Mouse (Mus musculus) gastrocnemius, postnatal 10 days (tissue): ENCODE results near the gene Spata31d1d. TPM values are rescaled to one million over a fixed set of nuclear protein-coding genes. Genes with fewer than 3 reads are reported as not detected.
A peak's percentile ranks its signal among the peaks of the same experiment; 100 is the strongest.
"Not testable (repeated sequence)": the region's sequence is repeated elsewhere in the genome, so short reads cannot be mapped to it uniquely, and the experiment has no call there.

Experiments
- DNase-seq: peaks from one replicate; pipeline ENCODE4 v3.0.0; 2021; ENCODE audit warnings: mixed read lengths
- total RNA-seq, 2 experiments: library from RNA; stranded (reverse); gene quantifications; 2 replicates each; pipeline ENCODE4 v1.2.3; 2021

The Spata31d1d gene
- total RNA-seq, 2 experiments from 2014 or later: not detected

DNA sequence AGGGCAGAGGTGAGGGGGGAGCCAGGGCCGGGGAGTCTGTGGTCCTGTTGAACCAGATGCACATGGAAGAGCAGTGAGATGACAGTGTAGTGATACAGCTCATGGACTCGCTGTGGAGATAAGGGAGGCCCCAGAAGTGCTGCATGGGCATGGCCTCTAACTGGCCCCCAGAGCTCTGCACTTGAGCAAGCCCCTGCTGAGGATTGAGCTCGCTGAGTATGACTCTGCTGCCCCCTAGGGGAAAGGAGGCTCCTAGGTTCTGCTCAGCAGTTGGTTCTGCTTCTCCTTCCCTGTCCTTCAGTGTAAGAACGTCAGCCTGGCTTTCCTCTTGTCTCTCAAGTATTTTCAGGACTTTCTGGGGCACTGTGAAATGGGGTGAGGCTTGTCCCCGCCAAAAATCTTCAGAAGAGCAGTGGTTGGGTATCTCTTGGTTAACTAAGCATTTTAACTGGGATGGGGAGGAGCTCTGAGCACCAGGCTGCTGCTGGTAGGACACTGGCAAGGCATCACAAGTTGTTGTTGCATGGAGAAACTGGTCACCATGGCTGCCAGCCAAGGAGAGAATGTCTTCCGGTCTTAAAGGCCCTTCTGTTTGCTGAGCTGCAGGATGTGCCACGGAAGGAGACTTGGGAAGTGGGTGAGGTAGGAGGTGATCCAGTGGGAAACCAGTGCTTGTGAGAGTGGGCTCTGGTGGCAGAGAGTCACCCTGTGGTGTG is 3.0 kb downstream of the Spata31d1d start:
- peak; percentile 80 for DNase-seq

DNA sequence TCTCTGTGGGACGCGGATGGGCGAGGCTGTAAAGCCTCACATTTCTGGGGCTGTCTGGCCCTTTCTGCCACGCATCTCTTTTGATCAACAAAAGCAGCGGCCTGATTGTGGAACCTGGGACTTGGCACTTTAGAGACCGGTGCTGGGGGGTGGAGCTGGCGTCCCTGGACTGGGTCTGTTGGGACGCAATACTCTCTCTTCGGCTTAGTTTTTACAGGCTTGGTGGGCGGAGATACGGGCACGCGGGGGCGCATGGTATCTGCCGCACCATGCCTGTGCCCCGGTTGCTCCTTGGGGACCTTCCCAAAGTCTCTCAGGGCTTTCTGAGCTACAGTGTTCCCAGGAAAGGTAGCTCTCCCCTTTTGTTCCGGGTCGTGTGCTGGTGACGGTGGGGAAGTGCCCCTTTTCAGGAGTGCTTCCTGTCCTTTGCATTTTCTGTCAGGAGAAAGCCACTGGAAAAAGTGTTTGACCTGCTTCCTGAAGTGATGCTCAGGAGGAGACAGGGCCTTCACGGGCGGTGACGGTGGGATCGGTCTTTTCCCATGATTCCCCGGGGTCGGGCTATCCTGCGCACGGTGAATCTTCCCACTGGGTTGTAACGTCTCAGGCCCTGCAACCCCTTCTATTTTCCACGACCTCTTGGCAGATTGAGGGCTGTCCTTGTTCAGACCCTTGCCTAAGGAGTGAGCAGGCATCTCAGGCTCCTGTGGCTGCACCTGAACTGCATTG is 5.2 kb downstream of the Spata31d1d start:
- no peak for DNase-seq

DNA sequence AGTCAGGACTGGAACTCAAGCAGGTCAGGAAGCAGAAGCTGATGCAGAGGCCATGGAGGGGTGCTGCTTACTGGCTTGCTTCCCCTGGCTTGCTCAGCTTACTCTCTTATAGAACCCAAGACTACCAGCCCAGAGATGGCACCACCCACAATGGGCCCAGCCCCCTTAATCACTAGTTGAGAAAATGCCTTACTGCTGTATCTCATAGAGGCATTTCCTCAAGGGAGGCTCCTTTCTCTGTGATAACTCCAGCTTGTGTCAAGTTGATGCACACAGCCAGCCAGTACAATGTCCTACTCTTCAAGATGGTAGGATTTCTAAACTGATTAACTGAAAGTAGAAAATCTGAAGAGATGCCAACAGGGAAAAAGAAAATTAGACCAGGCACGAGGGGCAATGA is 9.5 kb downstream of the Spata31d1d start:
- not testable (repeated sequence) for DNase-seq

DNA sequence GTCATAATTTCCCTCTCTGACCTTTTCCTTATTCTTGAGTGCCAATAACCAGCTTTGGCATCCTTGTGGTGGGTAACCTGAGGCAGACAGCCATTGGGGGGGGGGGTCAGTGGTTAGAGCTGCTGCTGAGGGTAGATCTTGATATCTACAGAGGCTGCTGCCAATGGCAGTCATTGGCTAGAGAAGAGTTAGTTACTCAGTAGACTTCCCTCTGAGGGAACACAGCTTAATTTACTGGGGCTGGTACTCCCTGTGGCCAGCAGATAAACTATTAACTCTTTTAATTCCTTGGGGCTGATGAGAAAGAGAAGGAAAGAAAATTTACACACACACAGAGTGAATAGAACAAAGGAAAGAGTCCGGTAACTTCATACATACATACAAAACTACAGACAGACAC is 12.1 kb downstream of the Spata31d1d start:
- no peak for DNase-seq

DNA sequence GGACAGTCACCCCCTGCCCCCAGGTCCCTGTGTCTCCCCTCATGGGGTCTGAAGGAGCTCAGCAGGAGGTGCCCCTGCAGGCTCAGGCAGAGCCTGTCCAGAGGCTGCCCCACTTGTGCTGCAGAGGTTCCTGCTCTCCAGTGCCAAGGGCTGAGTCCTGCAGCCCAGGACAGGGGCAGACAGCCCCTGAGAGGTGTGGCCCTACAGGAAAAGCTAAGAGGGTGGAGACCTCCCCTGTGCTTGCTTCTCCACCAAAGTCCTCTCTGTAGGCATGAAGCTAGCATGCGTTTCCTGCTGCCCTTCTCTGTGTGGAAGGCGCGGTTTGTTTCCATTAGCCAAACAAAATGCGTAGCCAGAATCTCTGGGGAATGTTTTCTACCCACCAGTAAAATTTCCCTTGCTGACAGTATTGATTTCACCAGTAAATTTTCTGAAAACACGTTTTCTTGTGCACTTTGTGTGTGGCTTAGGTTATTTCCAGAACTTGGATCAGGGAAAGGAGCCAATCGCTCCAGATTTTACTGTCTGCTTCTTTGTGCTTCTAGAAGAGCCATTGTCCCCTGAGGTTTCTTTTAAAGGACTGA is 12.6 kb downstream of the Spata31d1d start:
- not testable (repeated sequence) for DNase-seq

DNA sequence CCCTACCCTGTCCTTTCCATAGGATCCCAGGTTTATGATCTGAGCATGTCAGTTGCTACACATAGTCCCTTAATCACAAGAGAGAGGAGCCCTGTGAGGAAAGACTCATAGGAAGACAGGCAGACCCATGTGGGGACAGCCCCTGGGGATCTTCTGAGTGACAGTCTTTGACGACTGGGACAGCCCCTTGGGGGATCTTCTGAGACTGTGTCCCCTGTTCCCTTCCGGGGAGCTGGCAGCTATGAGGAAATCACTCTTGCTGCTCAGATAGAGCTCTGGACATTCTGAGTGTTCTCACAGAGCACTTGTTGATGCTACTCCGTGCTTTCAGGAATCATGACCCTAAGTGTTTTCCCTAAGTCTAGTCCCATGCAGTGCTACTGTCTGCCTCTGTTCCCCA is 17.8 kb downstream of the Spata31d1d start:
- DNase-seq: no peak

DNA sequence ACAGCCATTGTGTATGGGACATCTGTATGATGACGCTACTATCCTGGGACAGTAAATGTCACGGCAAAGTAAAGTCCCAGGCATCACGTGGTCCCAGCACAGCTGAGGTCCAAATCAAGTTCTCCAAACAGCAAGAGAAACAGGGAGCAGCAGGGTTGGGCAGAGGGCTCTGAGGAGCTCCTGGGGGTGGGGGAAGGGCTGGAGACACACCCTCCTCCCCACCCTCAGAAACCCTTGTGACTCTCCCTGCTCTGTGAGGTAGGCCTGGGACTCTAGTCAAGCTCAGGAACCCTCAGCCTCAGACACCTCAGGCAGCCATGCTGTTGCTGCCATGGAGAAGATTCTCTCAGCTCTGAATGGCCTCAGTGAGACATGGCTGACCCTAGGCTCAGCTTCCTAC is 19.6 kb downstream of the Spata31d1d start, which contains the start of gene Spata31d1b:
Gene Spata31d1b (plus strand): TSS at position 301 of the 400 bp plus-strand sequence.
- not testable (repeated sequence) for DNase-seq

DNA sequence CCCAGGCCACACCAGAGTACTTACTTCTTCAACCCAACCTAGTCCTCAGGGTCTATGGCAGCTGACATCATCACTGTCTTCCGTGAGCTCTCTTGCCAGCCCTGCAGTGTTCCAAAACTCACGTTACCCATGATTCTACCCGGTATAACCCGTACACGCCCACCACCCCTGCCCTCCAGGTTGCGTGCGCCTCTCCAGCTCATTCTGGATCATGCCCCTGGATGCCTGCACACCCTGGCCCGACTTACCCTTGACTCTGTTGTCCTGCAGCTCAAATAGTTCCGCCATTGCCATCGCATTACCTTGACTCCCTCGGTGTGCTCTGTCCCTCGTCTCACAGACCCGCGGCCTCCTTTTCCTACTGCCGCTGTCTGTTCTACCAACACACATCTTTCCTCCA is 21.3 kb downstream of the Spata31d1d start, which contains the start of gene Spata31d1a:
Gene Spata31d1a (minus strand): TSS at position 101 of the 400 bp plus-strand sequence.
- no peak for DNase-seq

DNA sequence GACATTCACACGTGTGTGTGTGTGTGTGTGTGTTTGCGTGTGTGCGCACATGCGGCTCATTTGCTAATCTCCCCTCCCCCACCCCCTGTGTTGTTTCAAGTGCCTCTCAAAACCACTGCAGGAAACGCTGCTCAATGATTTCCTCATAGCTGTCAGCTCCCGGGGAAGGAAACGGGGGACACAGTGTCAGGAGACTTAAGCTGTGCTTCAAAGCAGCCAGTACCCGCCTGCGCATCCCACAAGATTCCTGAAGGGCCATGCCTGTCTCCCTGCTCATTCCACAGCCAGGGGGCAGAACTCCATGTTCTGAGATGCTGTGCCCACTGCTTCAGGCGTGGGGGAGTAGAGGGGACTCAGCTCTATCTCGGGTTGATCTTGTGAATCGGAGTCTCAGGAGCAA is 27.0 kb downstream of the Spata31d1d start:
- no peak for DNase-seq

DNA sequence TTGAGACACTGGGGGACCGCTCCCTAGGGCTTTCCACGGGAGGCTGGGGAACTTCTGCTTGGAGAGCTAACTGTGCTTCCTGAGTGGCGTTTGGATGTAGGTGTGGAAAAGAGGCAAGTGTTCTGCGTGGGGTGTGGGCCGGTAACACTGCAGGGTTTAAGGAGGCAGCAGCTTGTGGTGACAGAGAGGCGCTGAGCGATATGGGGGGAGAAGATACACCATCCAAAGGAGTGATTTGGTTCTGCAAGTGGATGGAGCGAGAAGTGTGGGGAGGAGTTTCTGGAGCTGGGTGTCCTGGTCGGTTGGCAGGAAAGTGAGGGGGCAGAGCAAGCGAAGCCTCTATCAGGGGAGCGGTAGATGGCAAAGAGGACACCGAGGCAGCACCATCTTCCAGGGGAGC is 28.0 kb downstream of the Spata31d1d start:
- DNase-seq: no peak

DNA sequence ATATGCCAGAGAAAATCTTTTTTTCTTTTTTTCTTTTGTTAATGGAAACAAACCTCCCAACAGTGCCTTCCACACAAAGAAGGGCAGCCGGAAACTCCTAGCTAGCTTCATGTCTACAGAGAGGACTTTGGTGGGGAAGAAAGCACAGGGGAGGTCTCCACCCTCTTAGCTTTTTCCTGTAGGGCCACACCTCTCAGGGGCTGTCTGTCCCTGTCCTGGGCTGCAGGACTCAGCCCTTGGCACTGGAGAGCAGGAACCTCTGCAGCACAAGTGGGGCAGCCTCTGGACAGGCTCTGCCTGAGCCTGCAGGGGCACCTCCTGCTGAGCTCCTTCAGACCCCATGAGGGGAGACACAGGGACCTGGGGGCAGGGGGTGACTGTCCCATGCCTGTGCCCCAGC is 31.4 kb downstream of the Spata31d1d start:
- not testable (repeated sequence) for DNase-seq

DNA sequence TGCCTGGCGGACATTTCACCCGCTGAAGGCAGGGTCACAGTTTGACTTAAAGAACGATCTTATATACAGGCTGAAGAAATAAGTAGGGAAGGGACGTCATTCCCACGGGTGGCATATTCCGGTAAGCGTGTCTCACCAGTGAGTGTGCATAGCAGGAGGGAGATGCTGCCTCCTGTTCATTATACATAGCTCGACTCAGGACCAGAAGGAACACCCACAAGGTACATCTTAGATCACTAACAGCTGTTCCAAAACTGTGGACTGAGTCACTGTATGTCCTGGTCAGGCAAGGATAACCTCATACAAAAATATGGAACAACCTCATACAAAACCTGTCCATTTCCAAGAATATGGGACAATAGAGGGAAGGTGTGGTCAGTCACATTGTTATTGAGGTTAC is 32.4 kb downstream of the Spata31d1d start:
- DNase-seq: no peak

DNA sequence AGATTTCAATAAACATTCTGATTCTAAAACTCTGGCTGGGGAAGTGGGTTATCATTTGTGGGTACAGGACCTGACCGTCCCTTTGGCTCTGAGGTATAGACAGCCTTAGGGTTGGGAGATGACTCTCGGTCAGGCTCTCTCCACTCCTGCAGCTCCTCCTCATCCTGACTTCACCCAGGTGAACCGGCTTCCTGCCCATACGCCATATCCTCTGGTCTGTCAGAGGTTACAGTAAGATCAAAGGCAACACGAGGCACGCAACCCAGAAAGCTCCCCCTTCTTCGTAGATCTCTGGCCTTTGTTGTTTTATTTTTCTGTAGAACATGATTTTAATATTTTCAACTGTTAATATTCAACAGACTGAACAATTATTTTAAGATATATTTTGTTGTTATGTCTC is 35.8 kb downstream of the Spata31d1d start:
- no peak for DNase-seq

DNA sequence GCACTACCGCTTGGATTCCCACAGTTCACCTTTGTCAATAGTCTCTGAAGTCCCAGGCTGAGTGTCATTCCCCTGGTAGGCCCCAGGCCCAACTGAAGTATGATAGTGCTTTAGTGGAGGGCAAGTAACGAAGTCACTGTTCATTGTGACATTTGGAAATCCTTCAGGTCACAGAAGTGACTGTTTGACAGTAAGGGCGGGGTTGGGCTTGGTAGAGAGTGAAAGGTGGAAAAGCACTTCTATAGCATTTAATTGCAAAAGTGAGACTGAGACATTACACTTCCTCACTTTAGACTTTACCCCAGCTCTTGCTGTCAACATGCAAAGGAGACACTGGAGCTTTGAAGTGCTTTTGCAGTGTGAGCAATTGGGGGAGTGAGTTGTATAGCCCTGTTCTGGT is 37.5 kb downstream of the Spata31d1d start, which contains the start of gene 4921517D22Rik:
Gene 4921517D22Rik (minus strand): TSS at position 101 of the 400 bp plus-strand sequence.
- no peak for DNase-seq

DNA sequence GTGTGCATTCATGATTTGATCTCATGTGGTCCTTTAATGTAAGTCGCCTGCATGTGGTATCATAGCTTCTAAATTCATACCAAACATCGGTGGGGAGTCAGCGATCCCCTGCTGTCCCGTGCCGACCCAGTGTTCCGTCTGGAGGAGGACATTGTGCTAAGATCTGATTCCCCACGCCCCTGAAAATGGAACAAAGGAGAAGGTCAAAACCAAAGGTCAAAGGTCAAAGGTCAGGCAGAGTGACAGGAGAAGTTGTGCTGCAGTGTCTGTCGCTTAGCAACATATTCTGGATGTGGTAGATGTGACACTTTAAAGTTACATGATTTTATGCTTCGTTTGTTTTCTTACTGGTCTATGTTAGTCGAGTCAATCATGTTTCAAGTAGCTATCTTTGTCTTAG is 40.1 kb downstream of the Spata31d1d start:
- DNase-seq: no peak

DNA sequence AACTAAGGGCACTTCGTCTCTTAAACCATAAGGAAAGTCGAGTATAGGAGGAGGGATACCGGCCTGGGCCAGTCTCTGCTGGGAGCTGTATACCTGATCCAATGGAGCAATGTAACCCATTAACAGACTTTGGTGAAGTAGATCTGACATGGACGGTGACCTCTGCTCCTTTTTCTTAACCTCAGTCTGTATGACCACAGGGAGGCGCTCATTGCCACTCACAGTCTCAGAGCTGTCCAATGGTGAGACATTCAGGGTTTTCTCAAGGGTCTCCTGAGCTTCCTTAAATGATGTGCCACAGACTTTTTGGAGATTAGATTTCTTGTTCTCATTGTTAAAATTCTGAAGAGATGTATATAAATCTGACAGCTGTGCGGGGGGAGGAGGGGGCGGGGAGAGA is 41.0 kb downstream of the Spata31d1d start:
- DNase-seq: no peak

DNA sequence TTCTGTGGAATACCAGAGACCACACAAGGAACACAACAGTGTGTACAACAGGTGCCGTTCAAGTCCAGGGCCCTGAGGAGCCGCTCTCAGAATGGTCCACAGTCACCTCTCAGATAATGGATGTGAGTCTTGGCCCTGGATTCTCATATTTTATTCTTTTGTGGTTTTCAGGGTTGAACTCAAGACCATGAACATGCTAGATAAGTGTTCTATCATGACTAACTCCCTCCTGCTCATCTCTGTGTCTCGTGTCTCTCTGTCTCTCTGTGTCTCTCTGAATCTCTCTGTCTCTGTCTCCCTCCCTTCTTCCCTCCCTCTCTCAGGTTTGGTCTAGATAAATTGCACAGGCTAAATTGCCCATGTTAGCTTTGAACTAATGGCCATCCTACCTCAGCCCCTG is 41.7 kb downstream of the Spata31d1d start:
- no peak for DNase-seq

DNA sequence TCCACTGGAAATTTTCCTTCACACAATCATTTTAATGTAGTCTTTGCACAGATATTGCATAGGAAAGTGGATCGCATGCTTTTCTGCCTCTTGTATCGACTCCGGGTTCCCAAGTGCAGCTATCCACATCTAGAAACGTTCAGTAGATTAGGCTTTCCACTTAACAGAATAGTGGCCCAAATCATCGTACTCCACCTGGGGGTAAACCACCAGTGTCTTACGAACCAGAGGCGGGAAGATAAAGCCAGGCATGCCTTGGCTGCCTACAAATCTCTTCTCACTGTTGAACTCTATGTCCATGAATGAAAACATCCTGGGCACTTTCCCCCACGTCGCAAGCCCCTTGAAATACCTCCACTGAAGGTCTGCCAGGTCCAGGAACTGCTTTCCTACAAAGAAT is 42.2 kb downstream of the Spata31d1d start:
- no peak for DNase-seq

DNA sequence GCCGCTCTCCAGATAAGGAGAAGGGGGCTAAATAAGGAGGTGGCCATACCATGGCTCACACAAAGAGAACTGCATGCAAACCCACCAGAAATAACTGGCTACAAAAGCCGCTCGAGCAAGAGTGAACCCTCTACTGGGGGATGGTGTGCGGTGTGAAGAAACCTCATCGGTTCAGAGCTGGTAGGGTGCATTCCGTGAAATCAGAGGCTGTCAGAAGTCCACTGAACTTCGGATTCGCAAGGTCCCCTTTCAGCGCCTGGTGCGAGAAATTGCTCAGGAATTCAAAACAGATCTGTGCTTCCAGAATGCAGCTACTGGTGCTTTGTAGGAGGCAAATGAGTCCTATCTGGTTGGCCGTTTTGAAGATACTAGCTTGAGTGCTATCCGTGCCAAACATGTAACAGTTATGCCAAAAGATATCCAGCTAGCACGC is 43.2 kb downstream of the Spata31d1d start:
- DNase-seq: no peak

DNA sequence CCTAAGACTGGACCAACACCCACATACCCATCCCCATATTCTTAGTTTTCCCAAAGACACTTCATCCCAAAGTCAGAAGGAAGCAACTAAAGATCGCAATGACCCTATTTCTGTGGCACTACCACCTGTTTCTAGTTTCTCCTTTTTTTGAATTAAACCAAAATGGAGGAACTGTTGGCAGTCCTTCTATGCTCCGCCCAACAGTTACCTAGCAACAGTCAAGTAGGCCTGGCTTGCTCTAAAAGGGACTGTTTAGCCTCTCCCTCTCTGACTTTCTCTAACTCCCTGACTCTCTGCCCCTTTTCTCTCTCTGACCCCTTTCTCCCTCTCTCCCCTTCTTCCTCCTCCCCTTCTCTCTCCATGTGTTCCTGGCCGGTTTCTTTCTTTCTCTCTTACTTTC is 46.3 kb downstream of the Spata31d1d start:
- no peak for DNase-seq

DNA sequence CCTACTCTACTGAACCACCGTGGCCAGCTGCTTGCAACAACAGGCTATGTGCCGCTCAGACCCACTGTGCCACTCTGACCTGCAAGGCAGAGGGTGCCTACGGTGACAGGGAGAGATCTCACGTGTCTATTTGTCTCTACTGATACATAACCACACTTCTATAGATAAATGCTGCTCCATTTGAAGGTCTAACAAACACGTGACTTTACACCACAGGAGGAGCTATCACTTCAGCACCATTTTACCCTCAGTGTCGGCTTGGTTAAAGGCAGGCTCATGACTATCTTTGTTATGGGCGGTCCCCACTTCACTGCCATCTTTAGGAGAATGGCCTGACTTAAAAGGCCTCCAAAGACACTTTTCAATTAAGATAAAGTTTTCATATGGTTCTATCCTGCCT is 48.9 kb downstream of the Spata31d1d start:
- no peak for DNase-seq

DNA sequence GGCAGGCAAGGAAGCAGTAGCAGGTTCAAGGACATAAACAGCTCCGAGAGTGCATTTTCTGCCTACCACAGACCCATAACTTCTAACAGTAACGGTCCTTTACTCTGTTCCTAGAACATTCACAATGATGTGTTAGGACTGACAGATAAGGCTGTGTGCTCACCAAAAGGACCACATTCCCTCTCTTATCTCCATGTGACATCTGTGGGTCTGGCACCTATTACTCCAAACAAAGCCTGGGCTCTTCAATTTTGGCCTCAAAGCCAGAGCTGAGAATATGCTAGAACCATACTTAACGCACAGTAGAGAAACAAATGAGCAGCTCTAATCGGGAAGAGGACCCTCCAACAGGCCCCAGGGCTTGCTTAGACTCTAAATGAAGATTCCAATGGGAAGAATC is 51.6 kb downstream of the Spata31d1d start:
- DNase-seq: no peak

DNA sequence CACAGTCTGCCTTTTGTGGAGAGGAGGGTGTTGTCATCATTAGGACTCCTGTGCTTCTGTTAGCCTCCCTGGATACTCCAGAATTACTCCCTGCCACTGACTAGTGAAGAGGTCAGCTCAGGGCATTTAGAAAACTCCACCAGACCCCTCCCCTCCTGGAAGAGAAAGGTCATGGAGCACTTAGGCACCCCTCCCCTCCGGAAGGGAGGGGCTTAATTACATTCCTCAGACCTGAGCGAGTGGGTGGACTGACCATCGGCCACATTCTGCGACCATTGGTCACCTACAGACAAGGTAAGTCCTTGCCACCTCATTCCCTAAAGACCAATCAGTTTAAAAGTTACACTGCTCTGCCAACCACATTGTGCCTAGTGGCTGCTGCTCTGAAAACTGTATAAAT is 52.2 kb downstream of the Spata31d1d start:
- no peak for DNase-seq
